Mouse (Mus musculus) neutrophil, adult 83 days (primary cell): ENCODE results near the gene Gm5072. TPM values are rescaled to one million over a fixed set of nuclear protein-coding genes. Genes with fewer than 3 reads are reported as not detected.

Source experiments
- total RNA-seq, 2 experiments: library from RNA; stranded (reverse); gene quantifications; one replicate each; pipeline ENCODE4 v1.2.4; 2023

Gm5072 gene
- total RNA-seq: not detected

GRCm38 (mm10) chrX:91392200-91392599 lies at the start of gene Gm5072:
Gene Gm5072 (plus strand): TSS chrX:91392500.

Other genes starting within 250 kb of the Gm5072 start
- gene Mageb2, start 60.8 kb upstream of the Gm5072 start, total RNA-seq: not detected
- gene Gm8914, start 87.6 kb downstream of the Gm5072 start, total RNA-seq: not detected
- gene 1700084M14Rik, start 183.4 kb downstream of the Gm5072 start, total RNA-seq: not detected
- not detected for gene Gm14781, start 239.7 kb downstream of the Gm5072 start, total RNA-seq